In genomic region chr4:87132525-87132924, GRCm38 (mm10) we compare ENCODE assay signal across 23 mouse cellular contexts.
DNase-seq lines count a peak whose midpoint lies in the region; ATAC-seq and TF ChIP-seq lines count a peak whose summit lies in the region.
"Had no signal": no experiment of that assay in that cellular context is flagged by ENCODE, and none has a peak within 500 bp of the region (broad histone marks: within the 10 kb centered on the region; RNA-seq: fewer than 3 reads in every experiment).

No protein-coding gene starts in this region.

- ATAC-seq in frontal cortex, adult (ENCODE audit: low TSS enrichment), result peak; percentile 77
- no peak for ATAC-seq in erythroblast, adult 5-6 weeks (replicated peaks; ENCODE audit: low FRiP score, poor library complexity, severe bottlenecking)
- ATAC-seq: activated CD4-positive, CD25-positive, alpha-beta regulatory T cell, adult 4 months; CD4-positive, CD25-positive, alpha-beta regulatory T cell, adult 4 months; forebrain, embryonic 13.5 days; forebrain, embryonic 15.5 days; forebrain, postnatal 0 days; Patski had no signal

- DNase-seq in frontal cortex, postnatal 14 days (ENCODE audit: low spot score in 2 of 2), result no peak
- no peak for DNase-seq in left cerebral cortex, adult 2 months (ENCODE audit: extremely low spot score in 1 of 2, low spot score in 2 of 2)
- no peak for DNase-seq in left cerebral cortex, adult 8-10 months (ENCODE audit: low spot score in 2 of 2)
- DNase-seq: adrenal gland, adult 8-10 months; adrenal gland, postnatal 14 days; adrenal gland, postnatal 36 days; B cell, adult 2 months; cerebellum, adult 11-12 months; cerebellum, adult 2 months; cerebellum, adult 9-10 months; cerebellum, postnatal 10 days; cerebellum, postnatal 25 days; embryo, embryonic 11 days; forebrain, postnatal 0 days had no signal

- no peak overlapping the region for H3K4me3 ChIP-seq in left cerebral cortex, adult 2 months
- H3K4me3 ChIP-seq: embryonic facial prominence, embryonic 13.5 days; embryonic facial prominence, embryonic 15.5 days; forebrain, embryonic 13.5 days; forebrain, embryonic 15.5 days had no signal

- no peak for TF ChIP-seq CTCF in left cerebral cortex, adult 2 months (IDR thresholded peaks at IDR 0.05)

- intact Hi-C loops in left cerebral cortex, adult 2 months (cut with DNase I), result no loop called here

- peak overlapping the region; percentile 63 for H3K27ac ChIP-seq in left cerebral cortex, adult 2 months
- H3K27ac ChIP-seq: embryonic facial prominence, embryonic 13.5 days; embryonic facial prominence, embryonic 15.5 days; forebrain, embryonic 13.5 days; forebrain, embryonic 15.5 days had no signal
